ENCODE assay signal across 16 mouse cellular contexts in the genomic region with DNA sequence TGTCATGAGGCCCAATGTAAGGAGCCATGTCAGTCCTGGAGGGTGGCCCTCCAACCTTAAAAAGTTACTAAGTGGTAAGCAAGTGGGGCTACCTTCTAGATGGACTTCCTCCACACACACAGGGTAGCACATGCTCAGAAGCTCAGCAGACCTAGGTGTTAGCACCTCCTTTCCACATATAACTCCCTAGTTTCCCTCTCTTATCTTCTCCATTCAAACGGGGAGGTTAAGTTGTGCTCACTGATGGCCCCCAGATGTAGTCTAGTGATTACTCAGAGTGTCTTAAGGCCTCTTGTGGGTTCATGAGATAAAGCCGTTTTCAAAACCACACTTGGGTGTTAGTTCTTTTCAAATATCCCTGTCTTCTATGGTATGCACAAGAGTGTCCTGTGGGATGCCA.
A peak's percentile ranks its signal among the peaks of the same experiment; 100 is the strongest.
DNase-seq lines count a peak whose midpoint lies in the region; ATAC-seq and TF ChIP-seq lines count a peak whose summit lies in the region.
"Had no signal": no experiment of that assay in that cellular context is flagged by ENCODE, and none has a peak within 500 bp of the region (broad histone marks: within the 10 kb centered on the region; RNA-seq: fewer than 3 reads in every experiment).

No protein-coding gene starts in this region.

- no peak for DNase-seq in heart, postnatal 10 days
- peak; percentile 88 for DNase-seq in MEL (ENCODE audit: low read depth, low spot score)
- no peak for DNase-seq in gastrocnemius, postnatal 4 days (ENCODE audit: low spot score in 2 of 2)
- no peak for DNase-seq in gastrocnemius, postnatal 36 days
- DNase-seq in layer of hippocampus, postnatal 25 days (ENCODE audit: extremely low spot score in 1 of 2, low spot score in 1 of 2): no peak
- DNase-seq: adrenal gland, postnatal 25 days; cerebellum, postnatal 14 days; lung, postnatal 10 days had no signal

- no peak for TF ChIP-seq RAD21 in MEL (IDR thresholded peaks at IDR 0.05; ENCODE audit: low read depth, low read length)

- H3K36me3 ChIP-seq in heart, embryonic 11.5 days (ENCODE audit: control insufficient read depth, insufficient read depth, low read length): no peaks in the 10 kb centered on the region
- peaks cover 0 to 11% of the 10 kb centered on the region in 2 experiments; a peak in 2 of 4 replicates for H3K36me3 ChIP-seq in MEL (ENCODE audit: control insufficient read depth in 1 of 2, insufficient read depth in 2 of 2, low read length in 2 of 2)
- H3K36me3 ChIP-seq in erythroblast, embryonic 14.5 days (ENCODE audit: control insufficient read depth): peaks cover 3% of the 10 kb centered on the region; the same call in 1 of the 2 replicates
- H3K36me3 ChIP-seq in liver, embryonic 15.5 days (replicated peaks): no peaks in the 10 kb centered on the region
- H3K36me3 ChIP-seq: forebrain, embryonic 15.5 days; hindbrain, embryonic 12.5 days; limb, embryonic 13.5 days; midbrain, embryonic 10.5 days had no signal

- no peak for TF ChIP-seq CTCF in MEL (IDR thresholded peaks at IDR 0.05 in 2 of 3, conservative IDR thresholded peaks at IDR 0.05 in 1 of 3; ENCODE audit: control insufficient read depth in 1 of 3, insufficient read depth in 1 of 3, low read depth in 2 of 3, low read length in 3 of 3, poor library complexity in 1 of 3, severe bottlenecking in 1 of 3)

- no peaks in the 10 kb centered on the region for H3K27me3 ChIP-seq in heart, embryonic 11.5 days (ENCODE audit: control insufficient read depth, insufficient read depth, low read length)
- H3K27me3 ChIP-seq in MEL (ENCODE audit: control insufficient read depth in 1 of 2, insufficient read depth in 2 of 2, low read length in 2 of 2): no peaks in the 10 kb centered on the region
- H3K27me3 ChIP-seq in erythroblast, embryonic 14.5 days (ENCODE audit: control insufficient read depth): no peaks in the 10 kb centered on the region
- H3K27me3 ChIP-seq in liver, embryonic 15.5 days: no peaks in the 10 kb centered on the region
- H3K27me3 ChIP-seq: forebrain, embryonic 15.5 days; hindbrain, embryonic 12.5 days; limb, embryonic 13.5 days had no signal

- intact Hi-C loops in heart, postnatal 10 days (cut with DNase I): no loop called here
- intact Hi-C loops in gastrocnemius, postnatal 36 days (cut with DNase I): no loop called here

- H3K4me1 ChIP-seq in heart, embryonic 11.5 days (ENCODE audit: control insufficient read depth, insufficient read depth, low read length): no peaks in the 10 kb centered on the region
- peaks cover 8 to 11% of the 10 kb centered on the region in 2 experiments for H3K4me1 ChIP-seq in MEL (ENCODE audit: control insufficient read depth in 1 of 2, insufficient read depth in 2 of 2, low read length in 2 of 2)
- H3K4me1 ChIP-seq in erythroblast, embryonic 14.5 days (ENCODE audit: control insufficient read depth): peaks cover 52% of the 10 kb centered on the region
- peaks cover 29% of the 10 kb centered on the region for H3K4me1 ChIP-seq in liver, embryonic 15.5 days (replicated peaks)
- H3K4me1 ChIP-seq: forebrain, embryonic 15.5 days; hindbrain, embryonic 12.5 days; limb, embryonic 13.5 days; midbrain, embryonic 10.5 days had no signal

- peak; percentile 94 to 98 for TF ChIP-seq EP300 in MEL (IDR thresholded peaks at IDR 0.05; ENCODE audit: low read depth in 1 of 2, low read length in 2 of 2)

- H3K27ac ChIP-seq in heart, embryonic 11.5 days (ENCODE audit: low read depth, low read length): no peak overlapping the region
- peak overlapping the region; percentile 59 for H3K27ac ChIP-seq in MEL (ENCODE audit: control insufficient read depth, low read depth, low read length)
- peak overlapping the region; percentile 83 for H3K27ac ChIP-seq in liver, embryonic 15.5 days (replicated peaks)
- H3K27ac ChIP-seq: forebrain, embryonic 15.5 days; hindbrain, embryonic 12.5 days; kidney, postnatal 0 days; limb, embryonic 13.5 days; midbrain, embryonic 10.5 days had no signal

- 48% methylated on average over 2 of the region's 2 CpGs for WGBS in heart, embryonic 11.5 days (ENCODE audit: insufficient replicate concordance)
- 11% methylated on average over 2 of the region's 2 CpGs for WGBS in liver, embryonic 15.5 days (ENCODE audit: insufficient replicate concordance)

- peak; percentile 92 for ATAC-seq in heart, embryonic 11.5 days (replicated peaks; ENCODE audit: insufficient number of reproducible peaks, low FRiP score, low TSS enrichment)
- ATAC-seq in liver, embryonic 15.5 days (ENCODE audit: insufficient read depth): peak; percentile 100
- ATAC-seq: forebrain, embryonic 15.5 days had no signal

- no peak overlapping the region for H3K9ac ChIP-seq in heart, embryonic 11.5 days (ENCODE audit: low read depth, low read length)
- no peak overlapping the region for H3K9ac ChIP-seq in MEL (ENCODE audit: control insufficient read depth, low read depth, low read length, poor library complexity, severe bottlenecking)
- H3K9ac ChIP-seq in liver, embryonic 15.5 days: no peak overlapping the region
- H3K9ac ChIP-seq: forebrain, embryonic 15.5 days; hindbrain, embryonic 12.5 days; limb, embryonic 13.5 days had no signal

- TF ChIP-seq POLR2A in MEL (IDR thresholded peaks at IDR 0.05; ENCODE audit: control insufficient read depth in 1 of 2, insufficient read depth in 1 of 2, low read depth in 1 of 2, low read length in 2 of 2, poor library complexity in 1 of 2): no peak

- H3K79me2 ChIP-seq in MEL (ENCODE audit: control insufficient read depth, insufficient read depth, low read length, poor library complexity): no peaks in the 10 kb centered on the region

- no peak overlapping the region for H3K4me3 ChIP-seq in heart, embryonic 11.5 days (ENCODE audit: low read depth, low read length)
- no peak overlapping the region for H3K4me3 ChIP-seq in MEL (ENCODE audit: control insufficient read depth in 1 of 2, insufficient read depth in 1 of 2, low read depth in 2 of 2, low read length in 2 of 2)
- peak overlapping the region; percentile 3 for H3K4me3 ChIP-seq in erythroblast, embryonic 14.5 days (replicated peaks)
- no peak overlapping the region for H3K4me3 ChIP-seq in liver, embryonic 15.5 days (replicated peaks)
- H3K4me3 ChIP-seq: forebrain, embryonic 15.5 days; hindbrain, embryonic 12.5 days; limb, embryonic 13.5 days; midbrain, embryonic 10.5 days had no signal

- no peaks in the 10 kb centered on the region for H3K9me3 ChIP-seq in heart, embryonic 11.5 days (replicated peaks; ENCODE audit: control insufficient read depth, low read length)
- no peaks in the 10 kb centered on the region for H3K9me3 ChIP-seq in MEL (replicated peaks; ENCODE audit: insufficient read depth, low read length)
- H3K9me3 ChIP-seq in erythroblast, embryonic 14.5 days (ENCODE audit: control insufficient read depth, low read length): peaks cover 5% of the 10 kb centered on the region
- H3K9me3 ChIP-seq in liver, embryonic 15.5 days (replicated peaks): no peaks in the 10 kb centered on the region
- H3K9me3 ChIP-seq: forebrain, embryonic 15.5 days; hindbrain, embryonic 12.5 days; midbrain, embryonic 10.5 days had no signal

- H3K4me2 ChIP-seq in heart, embryonic 11.5 days: no peak overlapping the region
- H3K4me2 ChIP-seq in liver, embryonic 15.5 days: peak overlapping the region; percentile 45
- H3K4me2 ChIP-seq: forebrain, embryonic 15.5 days; hindbrain, embryonic 12.5 days; limb, embryonic 13.5 days had no signal

TF ChIP-seq in MEL, 35 proteins besides CTCF, POLR2A, EP300 and RAD21 (continues in another document):
- no peak for TF ChIP-seq USF2 (IDR thresholded peaks at IDR 0.05; ENCODE audit: borderline replicate concordance in 1 of 2, insufficient read depth in 1 of 2, low read depth in 1 of 2, low read length in 2 of 2)
- peak; percentile 32; the same call in 1 of the 2 replicates for TF ChIP-seq MEF2A (IDR thresholded peaks at IDR 0.05; ENCODE audit: extremely low read depth, insufficient replicate concordance, low read depth, low read length, poor library complexity, severe bottlenecking)
- no peak for TF ChIP-seq TBP (IDR thresholded peaks at IDR 0.05; ENCODE audit: low read depth, low read length)
- TF ChIP-seq TCF12 (IDR thresholded peaks at IDR 0.05; ENCODE audit: low read depth, low read length): peak; percentile 98
- TF ChIP-seq CHD1 (IDR thresholded peaks at IDR 0.05; ENCODE audit: low read depth, low read length): no peak
- TF ChIP-seq NRF1 (IDR thresholded peaks at IDR 0.05; ENCODE audit: insufficient read depth, low read depth, low read length, poor library complexity, severe bottlenecking): peak; percentile 44; the same call in 1 of the 2 replicates
- TF ChIP-seq MXI1 (IDR thresholded peaks at IDR 0.05; ENCODE audit: low read depth, low read length): peak; percentile 17; the same call in 1 of the 2 replicates
- no peak for TF ChIP-seq KAT2A (conservative IDR thresholded peaks at IDR 0.05; ENCODE audit: low read depth, low read length)
- TF ChIP-seq SMC3 (IDR thresholded peaks at IDR 0.05; ENCODE audit: low read depth, low read length): no peak
- TF ChIP-seq ELF1 (IDR thresholded peaks at IDR 0.05; ENCODE audit: low read depth, low read length): no peak
- TF ChIP-seq POLR2AphosphoS5 (IDR thresholded peaks at IDR 0.05; ENCODE audit: borderline replicate concordance, low read depth, low read length): no peak
- TF ChIP-seq ZC3H11A (IDR thresholded peaks at IDR 0.05; ENCODE audit: low read depth, low read length): no peak
- peak; percentile 64 for TF ChIP-seq SIN3A (IDR thresholded peaks at IDR 0.05; ENCODE audit: low read length)
- TF ChIP-seq ETS1 (IDR thresholded peaks at IDR 0.05; ENCODE audit: low read depth, low read length): peak; percentile 85
- TF ChIP-seq GATA1 (IDR thresholded peaks at IDR 0.05; ENCODE audit: low read depth, low read length): peak; percentile 97
- TF ChIP-seq TAL1 (IDR thresholded peaks at IDR 0.05; ENCODE audit: low read length): peak; percentile 91
- TF ChIP-seq MAX (IDR thresholded peaks at IDR 0.05; ENCODE audit: low read length): peak; percentile 76
- no peak for TF ChIP-seq ZMIZ1 (IDR thresholded peaks at IDR 0.05; ENCODE audit: low read depth, low read length)
- TF ChIP-seq NELFE (IDR thresholded peaks at IDR 0.05; ENCODE audit: low read depth, low read length): no peak
- TF ChIP-seq GABPA (IDR thresholded peaks at IDR 0.05; ENCODE audit: low read depth, low read length): no peak
- no peak for TF ChIP-seq CHD2 (IDR thresholded peaks at IDR 0.05; ENCODE audit: low read length)
- TF ChIP-seq RCOR1 (IDR thresholded peaks at IDR 0.05; ENCODE audit: low read depth, low read length): peak; percentile 85
- TF ChIP-seq BHLHE40 (IDR thresholded peaks at IDR 0.05; ENCODE audit: borderline replicate concordance, low read depth, low read length): peak; percentile 63; the same call in 1 of the 2 replicates
- TF ChIP-seq UBTF (IDR thresholded peaks at IDR 0.05; ENCODE audit: borderline replicate concordance, insufficient read depth, low read depth, low read length): no peak
- peak; percentile 41; the same call in 1 of the 2 replicates for TF ChIP-seq MYC (IDR thresholded peaks at IDR 0.05; ENCODE audit: low read depth, low read length)
- no peak for TF ChIP-seq ZNF384 (IDR thresholded peaks at IDR 0.05; ENCODE audit: low read depth, low read length)
